Mouse (Mus musculus): ENCODE data around the gene Vmn1r135.
"Not testable (repeated sequence)": the region's sequence is repeated elsewhere in the genome, so short reads cannot be mapped to it uniquely, and the experiment has no call there.

GRCm38 (mm10) chr7:21844167-21844566 lies 12.0 kb downstream of the Vmn1r135 start, which contains the start of gene Gm5725:
- TF ChIP-seq GATA1, TAL1 (IDR thresholded peaks at IDR 0.05; ENCODE audit: low read length): not testable (repeated sequence)

All from erythroblast, embryonic 14.5 days (primary cell).